Mouse (Mus musculus) erythroblast, embryonic 14.5 days (primary cell): Measurements from ENCODE around the gene Tbck.

Experiments
- GATA1 ChIP-seq: IDR thresholded peaks from 2 replicates; pipeline ENCODE4 v1.6.1; 2012; ENCODE audit warnings: low read length, inconsistent platforms, mixed read lengths
- TAL1 ChIP-seq: IDR thresholded peaks from 3 replicates; pipeline ENCODE4 v1.6.1; 2012; ENCODE audit warnings: low read length, inconsistent platforms, mixed read lengths

- TF ChIP-seq GATA1 = no peak
- TF ChIP-seq TAL1 = no peak
These were observed 153.2 kb downstream of the Tbck start for GRCm38 (mm10) chr3:132837134-132837533.
